Mouse (Mus musculus) embryo, embryonic 10 days (tissue): Measurements from ENCODE around the gene Txn1.
A peak's percentile ranks its signal among the peaks of the same experiment; 100 is the strongest.

ENCODE experiments used
- DNase-seq: peaks from one replicate; pipeline ENCODE4 v3.0.0-alpha.2; 2015; ENCODE audit warnings: low spot score

Txn1 gene

DNA sequence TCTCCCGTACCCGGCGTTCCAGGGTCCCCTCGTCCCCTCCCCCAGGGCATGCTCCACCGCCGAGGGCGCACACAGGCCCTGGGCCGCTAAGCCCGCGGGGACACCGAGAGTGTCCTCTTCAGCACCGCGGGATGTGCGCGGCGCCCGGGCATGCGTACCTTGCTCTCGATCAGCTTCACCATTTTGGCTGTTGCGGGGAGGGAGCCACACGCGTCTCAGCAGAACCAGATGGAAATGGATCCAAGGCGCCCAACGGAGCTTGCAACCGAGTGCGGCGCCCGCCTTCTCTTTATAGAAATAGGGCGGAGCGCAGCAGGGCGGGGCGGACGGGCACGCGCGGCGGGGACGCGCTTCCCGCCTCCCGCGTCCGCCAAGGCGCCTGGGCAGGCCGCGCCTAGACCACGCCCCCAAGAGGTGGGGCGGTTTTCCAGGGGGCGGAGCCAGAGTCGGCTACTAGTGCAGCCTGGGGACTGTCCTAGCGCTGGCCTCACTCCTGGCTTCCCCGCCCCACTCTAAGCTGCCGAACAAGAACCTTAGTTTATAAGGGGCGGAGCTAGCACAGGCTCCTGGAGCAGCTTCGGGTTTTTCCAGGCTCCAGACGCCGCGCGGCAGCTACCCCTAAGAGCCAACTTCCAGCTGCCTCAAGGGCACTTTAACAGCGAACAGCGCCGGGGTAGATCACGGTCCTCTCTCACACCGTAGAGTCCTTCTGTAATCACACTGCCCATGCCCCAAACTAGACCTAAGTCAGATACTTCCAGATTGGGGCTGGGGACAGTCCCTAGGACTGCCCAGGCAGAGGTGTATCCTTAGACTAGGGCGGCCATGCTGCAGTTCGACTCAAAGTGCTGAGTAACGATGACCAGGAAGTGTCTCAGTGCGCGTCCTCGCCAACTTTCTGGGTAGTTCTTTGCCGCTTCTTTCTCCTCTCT, at the start of gene Txn1:
TSS of gene Txn1 (minus strand) at position 383 of the 932 bp plus-strand sequence.
- DNase-seq, result peak; percentile 96

DNA sequence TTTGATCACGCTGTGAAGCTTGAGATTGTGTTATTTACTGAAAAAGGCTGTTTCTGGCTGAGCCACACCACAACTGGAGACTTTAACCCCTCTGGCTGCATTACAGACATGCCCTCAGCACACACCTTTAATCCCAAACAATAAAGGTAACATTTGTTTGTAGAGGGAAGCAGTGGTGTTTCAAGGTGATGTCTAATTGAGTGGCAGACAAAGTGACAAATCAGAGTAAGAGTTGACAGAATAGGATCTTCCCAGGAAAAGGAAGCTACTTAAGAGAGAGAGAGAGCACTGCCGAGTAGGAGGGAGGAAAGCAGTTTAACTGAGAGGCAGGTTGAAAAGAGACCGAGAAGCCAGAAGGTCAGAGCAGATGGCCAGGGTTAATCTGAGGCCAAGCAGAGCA, 47.3 kb upstream of the Txn1 start:
- DNase-seq, result peak; percentile 4

DNA sequence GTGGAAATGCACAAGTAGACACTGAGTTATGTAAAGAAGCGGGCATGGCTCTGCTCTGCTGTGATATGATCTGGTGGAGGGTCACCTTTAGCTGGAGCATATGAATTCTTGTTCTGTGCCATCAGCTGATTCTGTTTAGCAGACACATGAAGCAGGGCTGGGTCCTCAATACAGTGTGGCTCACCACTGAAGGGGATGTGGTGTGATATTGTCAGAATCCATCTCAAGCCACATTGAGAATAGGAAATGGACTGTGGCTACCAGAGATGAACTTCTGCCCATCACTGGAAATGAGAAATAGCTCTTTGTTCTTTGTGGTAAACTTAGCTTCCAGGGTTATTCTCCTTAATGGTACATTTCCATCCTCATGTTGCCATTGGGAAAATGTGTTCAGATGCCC, 35.2 kb upstream of the Txn1 start:
- DNase-seq, result no peak

DNA sequence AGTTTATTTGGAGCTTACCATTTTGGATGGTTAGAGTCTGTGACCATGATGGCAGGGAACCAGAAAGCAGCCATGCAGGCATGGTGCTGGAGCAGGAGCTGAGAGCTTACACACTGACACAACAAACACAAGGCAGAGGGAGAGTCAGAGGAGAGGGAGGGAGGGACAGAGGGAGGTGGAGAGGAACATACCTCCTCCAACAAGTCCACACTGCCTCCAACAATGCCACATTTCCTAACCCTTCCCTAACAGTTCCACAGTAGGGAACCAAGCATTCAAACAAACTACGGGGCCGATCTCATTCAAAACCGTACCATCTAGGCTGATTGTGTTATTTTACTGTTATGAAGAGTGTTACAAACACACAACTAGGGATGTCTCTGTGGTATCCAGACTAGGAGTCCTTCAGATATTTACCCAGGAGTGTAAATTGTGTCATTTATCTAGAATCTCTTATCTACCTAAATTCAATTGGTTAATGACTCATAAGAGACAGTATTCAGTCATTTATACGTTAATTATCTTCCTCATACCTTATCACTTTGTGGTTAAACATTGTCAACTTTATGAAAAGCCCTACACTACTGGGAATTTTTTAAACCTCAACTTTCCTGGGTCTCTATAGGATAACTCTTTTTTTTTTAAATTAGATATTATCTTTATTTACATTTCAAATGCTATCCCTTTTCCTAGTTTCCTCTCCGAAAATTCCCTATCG, 18.3 kb upstream of the Txn1 start:
- DNase-seq, result no peak

DNA sequence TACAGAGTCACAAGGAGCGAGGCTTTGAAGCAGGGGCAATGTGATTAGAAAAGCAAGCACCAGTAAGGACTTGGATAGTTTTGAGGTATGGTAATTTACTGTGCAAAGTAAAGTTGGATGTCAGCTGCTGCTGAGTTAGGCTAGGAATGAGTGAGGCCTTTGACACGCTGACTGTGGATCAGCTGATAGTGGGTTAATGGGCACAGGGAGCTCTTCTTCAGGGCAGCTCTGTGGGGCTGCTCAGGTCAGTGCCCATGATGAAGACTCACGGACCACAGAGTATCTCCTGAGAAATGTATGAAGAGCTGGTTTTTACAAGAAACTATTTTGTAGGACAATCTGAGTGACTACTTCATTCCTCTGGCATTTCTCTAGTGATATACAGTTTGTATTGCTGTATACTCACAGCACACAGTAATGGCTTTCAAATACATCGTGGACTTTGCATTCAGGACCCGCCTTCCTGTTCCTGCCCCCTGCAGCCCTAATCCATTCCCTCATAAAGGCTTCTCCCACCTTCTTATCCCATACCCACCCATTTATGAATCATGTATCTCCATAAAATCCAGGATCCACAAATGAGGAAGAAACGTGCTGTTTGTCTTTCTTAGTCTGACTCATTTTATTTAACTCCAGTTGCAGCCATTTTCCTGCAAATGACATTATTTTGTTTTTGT, 17.5 kb upstream of the Txn1 start:
- no peak for DNase-seq

DNA sequence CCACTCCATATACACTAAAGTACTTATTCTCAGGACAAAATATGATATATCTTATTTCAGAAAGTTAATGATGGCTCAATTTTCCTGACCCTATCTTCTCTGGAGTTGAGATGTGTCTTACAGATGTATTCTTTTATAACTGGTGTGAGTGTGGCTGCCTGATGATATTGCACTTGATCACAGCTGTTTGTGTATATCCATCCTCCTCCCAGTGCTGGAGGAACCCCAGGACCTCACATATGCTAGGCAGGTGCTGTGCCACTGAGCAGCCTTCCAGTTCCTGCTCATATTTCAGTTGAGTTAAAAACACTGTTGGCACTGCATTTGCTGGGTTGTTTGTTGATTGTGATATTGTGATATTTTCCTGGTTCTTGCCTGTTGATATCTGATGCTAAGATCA, 14.1 kb upstream of the Txn1 start:
- no peak for DNase-seq

DNA sequence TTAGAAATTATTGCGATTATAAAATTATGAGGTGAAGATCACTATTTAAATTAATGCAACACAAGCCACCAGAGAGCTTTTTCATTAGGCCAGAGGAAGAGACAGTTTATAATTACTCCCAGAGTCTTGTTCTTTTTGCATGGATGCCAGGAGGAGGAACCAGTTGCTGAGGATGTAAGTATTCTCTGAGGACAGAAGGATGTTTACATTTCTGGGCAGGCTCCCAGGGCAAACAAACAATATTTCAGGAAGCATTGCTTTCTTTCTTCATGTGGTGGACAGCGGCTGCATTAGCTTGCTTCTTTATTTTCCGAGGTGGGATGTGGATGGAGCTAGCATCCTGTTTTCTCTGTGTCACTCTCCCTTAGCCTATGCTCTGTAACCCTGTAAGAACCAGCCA, 11.0 kb upstream of the Txn1 start:
- no peak for DNase-seq

DNA sequence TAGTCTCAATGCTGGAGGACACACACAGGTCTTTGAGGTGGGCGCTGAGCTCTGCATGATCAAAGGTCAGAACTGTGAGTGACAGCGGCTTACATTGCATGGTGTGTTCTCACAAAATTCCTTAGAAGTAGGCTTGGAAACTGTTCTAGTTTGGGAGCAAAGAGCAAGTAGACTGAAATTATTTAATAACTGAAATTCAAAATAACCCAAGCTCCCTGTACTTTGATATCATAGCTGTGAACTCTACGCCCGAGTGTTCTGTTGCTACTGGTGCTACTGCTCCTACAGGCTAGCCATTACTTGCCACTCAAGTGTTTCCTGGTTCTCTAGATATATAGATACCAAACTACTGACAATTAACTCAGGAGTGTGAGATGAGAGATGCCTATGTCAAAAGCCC, 9.3 kb upstream of the Txn1 start:
- no peak for DNase-seq

DNA sequence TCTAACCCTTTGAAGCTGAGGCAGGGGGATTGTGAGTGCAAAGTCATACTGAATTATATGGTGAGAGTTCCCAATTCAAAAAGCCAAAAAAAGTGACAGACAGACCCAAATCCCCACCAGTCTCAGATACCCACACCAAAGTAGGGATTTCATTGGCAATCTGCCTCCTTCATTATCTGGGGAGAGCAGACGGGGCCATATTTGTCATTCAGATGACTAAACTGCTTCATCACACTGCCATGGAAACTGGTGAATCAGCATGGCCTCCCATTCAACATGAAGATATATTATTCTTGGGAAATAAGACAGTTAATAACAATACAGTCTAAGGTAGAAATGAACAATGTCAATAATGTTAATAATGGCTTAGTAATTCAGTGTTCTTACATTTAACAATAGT, 7.9 kb upstream of the Txn1 start:
- DNase-seq, result no peak

DNA sequence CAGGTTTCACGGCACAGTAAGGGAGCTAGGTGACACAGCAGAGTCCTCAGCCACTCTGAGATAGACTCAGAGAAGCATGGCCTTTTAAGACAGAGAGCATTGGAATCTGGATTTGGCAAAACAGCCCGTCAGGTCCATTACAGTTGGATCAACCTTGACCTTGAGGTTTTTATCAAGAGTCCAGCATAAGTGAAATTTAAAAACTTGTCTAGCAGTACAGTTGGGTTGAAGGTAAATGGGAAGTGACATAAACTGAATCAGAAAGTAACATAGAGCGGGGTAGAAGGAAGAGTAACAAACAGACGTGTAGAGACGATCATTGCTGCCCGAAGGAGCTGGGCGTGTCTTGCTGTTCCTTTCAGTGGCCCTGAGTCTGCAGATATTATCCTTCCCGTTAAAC, 2.8 kb upstream of the Txn1 start:
- no peak for DNase-seq

DNA sequence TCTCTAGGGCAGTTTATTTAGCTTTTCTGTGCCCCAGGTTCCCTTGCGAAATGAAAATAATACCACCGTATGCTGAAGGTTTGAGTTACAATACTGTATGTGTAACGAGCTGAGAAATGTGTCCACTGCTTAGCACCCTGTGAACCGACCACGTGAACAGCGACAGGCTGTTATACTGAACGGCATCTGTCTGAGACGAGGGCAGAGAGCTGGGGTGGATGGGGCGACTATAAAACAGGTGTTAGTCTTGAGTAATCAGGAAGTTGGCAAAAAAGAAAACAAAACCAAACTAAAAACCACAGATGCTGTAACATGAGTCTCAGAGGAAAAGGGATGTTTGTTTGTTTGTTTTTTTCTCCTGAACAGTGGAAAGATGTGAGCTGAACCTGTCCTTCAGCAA, 1.9 kb upstream of the Txn1 start:
- no peak for DNase-seq

DNA sequence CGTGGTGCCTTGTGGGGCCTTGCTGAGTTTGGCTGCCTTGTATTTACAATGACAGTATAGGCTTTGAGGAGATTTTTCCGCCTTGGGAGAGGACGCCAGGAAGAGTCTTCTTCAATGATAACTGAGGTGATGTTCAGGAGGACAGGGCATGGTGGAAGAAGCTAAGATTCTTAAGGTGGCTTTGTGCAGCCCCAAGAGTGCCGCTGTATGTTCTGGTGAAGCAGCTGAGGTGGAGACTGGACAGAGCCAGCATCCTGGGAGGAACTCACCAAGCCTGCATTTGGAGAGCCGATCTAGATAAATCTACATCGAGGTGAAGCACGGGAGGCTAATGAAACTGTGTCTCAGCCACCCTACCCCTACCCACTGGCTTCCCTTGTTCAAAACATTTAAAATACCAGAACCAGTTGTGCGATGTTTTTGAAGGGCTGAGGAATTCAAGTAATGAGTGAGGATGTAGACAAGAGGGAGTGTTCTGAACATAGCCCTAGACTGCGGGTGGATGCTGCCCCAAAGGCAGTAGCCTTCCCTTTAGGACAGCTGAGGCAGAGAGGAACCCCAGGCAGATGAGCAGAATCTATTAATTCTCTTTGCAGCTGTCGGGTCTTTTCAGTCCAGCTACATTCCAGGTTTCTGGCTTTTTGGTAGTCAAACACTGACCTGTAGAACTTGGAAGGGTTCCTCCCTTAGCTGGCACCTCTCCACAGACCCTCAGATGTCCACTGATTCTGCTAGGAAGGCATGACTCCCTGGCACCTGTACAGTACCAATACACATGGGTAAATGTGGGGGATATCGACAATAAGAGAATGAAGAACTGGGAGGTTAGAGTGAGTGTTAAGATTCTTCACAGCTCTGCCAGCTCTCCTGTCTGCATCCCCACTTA, 1.2 kb upstream of the Txn1 start:
- DNase-seq, result peak; percentile 22

DNA sequence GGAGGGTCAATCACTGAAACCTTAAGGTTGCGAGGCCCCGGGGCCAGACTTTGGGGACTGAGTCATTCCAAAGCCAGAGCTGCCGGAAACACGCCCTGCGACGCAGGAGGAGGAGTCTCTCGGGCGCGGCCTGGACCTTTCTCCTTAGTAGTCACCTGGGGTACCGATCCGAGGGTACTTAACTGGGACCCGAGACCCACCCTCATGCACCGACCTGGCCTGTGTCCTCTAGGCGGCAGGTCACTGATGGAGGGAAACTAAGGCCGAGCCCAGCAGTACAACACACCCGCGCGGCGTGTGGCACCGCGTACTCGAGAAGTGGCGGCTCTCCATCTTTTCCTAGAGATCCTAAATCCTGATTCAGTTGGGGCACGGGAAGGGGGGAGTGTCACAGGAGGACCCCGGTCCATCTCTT, 660 bp downstream of the Txn1 start:
- peak; percentile 81 for DNase-seq

DNA sequence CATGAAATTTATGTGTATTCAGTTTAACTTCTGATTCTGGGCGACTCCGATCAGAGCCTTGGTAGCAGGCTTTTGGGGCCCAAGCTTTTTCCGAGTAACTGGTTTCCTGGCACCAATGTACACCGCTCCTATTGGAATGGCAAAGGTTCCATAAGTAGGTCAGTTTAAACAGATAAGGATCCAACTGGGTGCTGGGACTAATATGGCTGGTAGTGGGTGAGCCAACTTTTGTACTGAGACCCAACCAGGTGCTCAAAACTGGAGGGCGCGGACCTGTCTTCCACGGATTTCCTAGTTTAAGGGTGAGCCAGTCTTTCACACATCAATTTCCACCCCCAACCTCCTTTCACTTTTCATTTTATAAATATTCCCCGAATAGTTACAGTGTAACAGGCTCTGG, 1.2 kb downstream of the Txn1 start:
- no peak for DNase-seq

DNA sequence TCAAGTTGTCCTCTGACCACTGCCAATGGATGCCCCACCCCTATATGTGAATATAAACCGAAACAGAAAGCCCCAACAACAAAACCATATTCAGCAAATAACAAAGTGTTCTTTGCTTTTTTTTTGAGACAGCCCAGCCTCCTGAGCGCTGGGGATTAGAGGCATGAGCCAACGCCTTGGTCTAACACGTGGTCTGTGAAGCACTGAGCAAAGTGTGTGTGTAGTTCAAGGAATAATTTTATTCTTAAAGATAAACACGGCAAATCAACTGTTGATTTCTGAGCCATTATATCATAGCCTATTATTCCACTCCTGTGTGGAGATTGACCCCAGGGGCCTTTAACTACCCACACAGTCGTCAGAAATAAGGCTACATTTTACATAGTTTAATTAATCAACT, 1.6 kb downstream of the Txn1 start:
- no peak for DNase-seq

DNA sequence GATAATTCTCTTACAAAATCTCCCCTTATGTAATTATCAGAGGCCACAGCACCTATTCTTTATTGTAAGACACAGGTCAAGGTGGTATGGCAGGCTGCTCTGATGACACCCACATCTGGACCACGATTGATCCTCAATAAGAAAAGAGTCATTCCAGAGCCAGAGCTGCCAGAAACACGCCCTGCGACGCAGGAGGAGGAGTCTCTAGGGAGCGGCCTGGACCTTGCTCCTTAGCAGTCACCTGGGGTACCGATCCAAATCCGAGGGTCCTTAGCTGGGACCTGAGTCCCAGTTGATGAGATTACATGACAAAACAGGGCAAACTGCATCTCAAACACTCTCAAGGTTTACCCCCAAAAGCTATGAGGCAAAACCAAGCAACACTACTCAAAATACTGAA, 2.4 kb downstream of the Txn1 start:
- no peak for DNase-seq

DNA sequence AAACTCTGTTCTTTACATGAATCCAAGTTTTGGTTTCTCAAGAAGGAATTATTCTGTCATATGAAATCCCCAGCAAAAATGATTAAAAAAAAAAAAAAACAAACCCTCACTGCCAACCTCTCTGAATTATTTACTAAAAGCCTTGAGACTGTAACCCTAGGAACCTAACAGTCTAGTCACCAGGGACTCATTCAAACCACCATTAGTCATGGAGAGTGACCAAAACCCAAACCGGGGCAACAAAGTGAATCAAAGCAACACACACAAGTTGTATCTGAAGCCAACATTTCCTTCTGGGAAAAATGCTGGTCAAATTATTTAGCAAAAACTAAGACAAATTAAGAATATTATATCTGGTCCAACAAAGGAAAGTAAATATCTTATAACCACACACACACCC, 3.3 kb downstream of the Txn1 start:
- DNase-seq, result no peak

DNA sequence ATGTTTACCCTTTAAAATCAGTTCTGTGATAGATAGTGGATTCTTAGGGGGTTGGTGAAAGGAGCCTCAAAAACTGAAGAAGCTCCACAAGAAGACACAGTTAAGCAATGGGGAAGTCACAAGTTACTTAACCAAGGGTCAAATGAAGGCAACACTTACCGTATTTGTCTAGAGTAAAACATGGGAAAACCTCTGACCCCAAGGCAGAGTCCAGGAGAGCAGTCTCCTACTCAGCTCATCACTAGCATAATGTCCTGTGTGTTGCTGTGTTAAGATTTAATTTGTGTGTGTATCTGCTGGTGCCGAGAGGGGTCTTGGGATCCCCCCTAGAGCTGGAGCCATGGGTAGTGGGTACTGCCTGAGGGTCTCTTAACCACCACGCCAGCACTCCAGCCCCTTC, 3.8 kb downstream of the Txn1 start:
- DNase-seq, result no peak

DNA sequence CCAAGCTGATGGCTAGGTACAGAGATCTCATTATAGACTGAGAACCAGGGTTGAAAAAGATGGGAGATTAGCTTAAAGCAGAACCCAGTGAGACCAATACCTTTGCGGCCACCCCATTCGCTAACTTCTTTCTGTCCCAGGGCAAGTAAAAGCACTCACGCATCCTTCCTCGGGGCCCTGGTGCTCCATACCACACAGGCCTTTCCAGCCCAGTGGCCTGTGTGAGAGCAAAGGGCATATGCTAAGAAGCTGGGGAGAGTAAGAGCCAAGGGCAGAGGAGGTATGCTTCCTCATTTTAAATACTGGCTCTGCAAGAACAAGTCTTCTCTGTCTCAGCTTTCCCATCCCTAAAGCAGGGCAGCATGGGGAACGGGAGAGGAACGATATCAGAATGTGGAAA, 6.3 kb downstream of the Txn1 start:
- no peak for DNase-seq

DNA sequence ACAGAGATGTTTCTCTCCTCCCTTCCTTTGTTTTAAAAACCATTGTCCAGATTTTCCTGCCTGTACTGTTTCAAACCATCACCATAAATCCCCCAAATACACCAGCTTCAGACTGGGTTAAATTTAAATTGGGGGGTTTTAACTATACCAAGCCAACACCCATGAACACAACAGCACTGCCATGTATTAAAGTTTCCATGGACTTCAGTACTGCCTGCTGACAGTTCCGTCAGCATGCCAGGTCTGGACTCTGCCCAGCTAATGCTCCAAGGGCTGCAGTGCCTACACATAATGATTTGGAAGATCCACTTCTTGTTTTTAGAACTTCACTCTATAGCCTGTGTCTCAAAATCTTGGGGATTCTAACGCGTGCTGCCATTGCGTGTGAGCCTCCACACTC, 8.7 kb downstream of the Txn1 start:
- no peak for DNase-seq

DNA sequence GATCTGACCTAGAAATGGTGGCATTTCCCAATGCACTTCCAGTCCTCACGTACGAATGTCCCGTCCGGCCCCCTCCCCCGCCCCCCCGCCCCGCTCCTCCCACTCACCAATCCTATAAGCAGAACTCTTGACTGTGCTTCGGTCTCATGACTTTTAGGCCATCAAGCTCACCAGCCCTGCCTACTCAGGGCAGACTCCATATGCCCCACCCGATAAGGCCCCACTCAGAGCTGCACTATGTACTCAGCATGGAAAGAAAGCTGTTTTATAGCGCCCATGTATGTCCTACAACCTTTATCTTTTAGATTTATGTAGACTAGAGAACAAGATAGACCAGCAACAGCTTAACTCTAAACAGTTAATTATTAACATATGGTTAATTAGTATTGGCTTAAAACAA, 9.2 kb downstream of the Txn1 start:
- DNase-seq, result no peak

DNA sequence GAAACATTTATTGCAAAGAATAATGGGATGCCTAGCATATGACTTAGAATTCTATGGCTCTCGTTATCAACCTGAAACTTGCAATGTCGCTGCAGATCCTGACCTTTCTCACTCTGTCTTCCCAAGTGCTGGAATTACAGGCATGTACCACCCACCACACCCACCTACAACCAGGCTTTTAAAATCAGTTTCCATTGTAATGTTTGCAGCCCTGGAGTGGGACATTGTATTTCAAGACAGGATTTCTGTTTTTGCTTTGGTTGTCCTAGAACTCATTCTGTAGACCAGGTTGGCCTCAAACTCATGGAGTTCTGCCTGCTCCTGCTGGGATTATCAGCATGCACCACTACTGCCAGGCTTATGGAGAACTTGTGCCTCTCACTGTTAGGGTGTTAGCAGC, 13.3 kb downstream of the Txn1 start:
- no peak for DNase-seq
